Mouse (Mus musculus) forebrain, embryonic 12.5 days (tissue): ENCODE measurements around the gene Aagab. TPM values are rescaled to one million over a fixed set of nuclear protein-coding genes. Genes with fewer than 3 reads are reported as not detected.

Experiments
- ATAC-seq: fragments of 200-750 bp; cut with Nextera tagmentation; 2 replicates; pipeline ENCODE4 v1.8.0; 2017; ENCODE audit warnings: moderate TSS enrichment; ENCODE audit not compliant: low FRiP score
- H3K27ac ChIP-seq: fragments of 300-500 bp; sonication (generic); 2 replicates; pipeline ENCODE4 v1.5.1; 2016; ENCODE audit warnings: mild to moderate bottlenecking
- H3K27me3 ChIP-seq: fragments of 300-500 bp; sonication (generic); 2 replicates; pipeline ENCODE4 v1.6.1; 2016; ENCODE audit warnings: mild to moderate bottlenecking
- H3K36me3 ChIP-seq: fragments of 300-500 bp; sonication (generic); replicated peaks from 2 replicates; pipeline ENCODE4 v1.6.1; 2016; ENCODE audit warnings: mild to moderate bottlenecking
- H3K4me1 ChIP-seq: fragments of 300-500 bp; sonication (generic); 2 replicates; pipeline ENCODE4 v1.6.1; 2016
- H3K4me2 ChIP-seq: fragments of 300-500 bp; sonication (generic); 2 replicates; pipeline ENCODE4 v1.6.1; 2016; ENCODE audit warnings: mild to moderate bottlenecking, moderate library complexity
- H3K4me3 ChIP-seq: fragments of 300-500 bp; sonication (generic); replicated peaks from 2 replicates; pipeline ENCODE4 v1.5.1; 2016; ENCODE audit warnings: mild to moderate bottlenecking
- H3K9ac ChIP-seq: fragments of 300-500 bp; sonication (generic); 2 replicates; pipeline ENCODE4 v1.6.1; 2016; ENCODE audit warnings: mild to moderate bottlenecking
- H3K9me3 ChIP-seq: fragments of 300-500 bp; sonication (generic); 2 replicates; pipeline ENCODE4 v1.6.1; 2016
- WGBS: fragments of 180-500 bp; shearing (Covaris S2); methylation state at CpG from one replicate; pipeline ENCODE4 v1.1.7; 2016; 5-methylcytosine and 5-hydroxymethylcytosine counted together
- polyA plus RNA-seq: library from polyadenylated mRNA; unstranded; fragments of >200 nt; fragmentation: Nextera tagmentation; extraction: Ambion mirVana; gene quantifications from 2 replicates; pipeline ENCODE4 v1.2.1, GENCODE M21; 2016

The Aagab gene
- polyA plus RNA-seq, 1 experiment from 2014 or later, result 50.4 TPM

DNA sequence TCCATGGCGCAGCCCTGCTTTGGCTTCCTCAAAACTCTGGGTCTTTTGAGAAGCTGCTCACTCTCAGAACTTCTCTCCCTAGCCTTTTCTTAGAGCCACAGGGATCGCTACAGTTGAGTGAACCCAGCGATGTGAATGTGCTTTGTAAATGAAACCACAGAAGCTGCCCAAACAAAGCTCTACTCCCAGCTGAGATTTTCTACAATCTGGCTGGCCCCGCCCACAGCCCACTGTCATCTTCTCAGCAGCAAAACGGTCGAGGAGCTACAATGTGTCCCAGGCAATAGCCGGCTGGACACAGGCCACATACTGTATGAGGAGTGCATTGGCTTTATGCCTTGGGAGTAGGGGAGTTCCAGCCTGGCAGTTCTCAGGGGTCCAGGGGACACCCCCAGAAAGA, 51.2 kb downstream of the Aagab start:
- peaks cover 28% of the 10 kb centered on the region for H3K4me1 ChIP-seq
- no peaks in the 10 kb centered on the region for H3K9me3 ChIP-seq
- H3K4me3 ChIP-seq, result no peak overlapping the region
- WGBS, result 16% methylated on average over 7 of the region's 7 CpGs
- no peak overlapping the region for H3K4me2 ChIP-seq
- H3K36me3 ChIP-seq, result peaks cover 58% of the 10 kb centered on the region
- peak overlapping the region; percentile 77 for H3K27ac ChIP-seq
- ATAC-seq, result no peak
- no peak overlapping the region for H3K9ac ChIP-seq
- H3K27me3 ChIP-seq, result no peaks in the 10 kb centered on the region

DNA sequence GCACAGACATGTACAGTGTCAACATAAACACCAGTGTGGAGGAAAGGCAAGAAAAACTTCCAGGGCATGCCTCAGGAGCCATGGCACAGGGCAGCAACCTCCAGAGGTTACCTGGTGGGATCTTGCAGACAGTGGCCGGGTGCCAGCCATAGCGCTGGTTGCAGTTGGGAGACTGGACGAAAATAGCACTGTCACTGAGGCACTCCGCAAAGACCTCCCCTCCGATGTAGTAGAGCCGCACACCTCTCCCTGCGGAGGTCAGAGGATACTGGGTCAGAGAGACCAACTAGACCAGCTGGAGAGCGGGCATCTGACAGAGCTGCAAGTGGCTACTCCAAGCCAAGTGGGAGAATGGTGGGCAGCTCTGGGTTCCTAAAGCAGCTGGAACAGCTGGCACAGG, 52.1 kb downstream of the Aagab start:
- ATAC-seq, result no peak
- H3K9me3 ChIP-seq, result no peaks in the 10 kb centered on the region
- peaks cover 28% of the 10 kb centered on the region for H3K4me1 ChIP-seq

DNA sequence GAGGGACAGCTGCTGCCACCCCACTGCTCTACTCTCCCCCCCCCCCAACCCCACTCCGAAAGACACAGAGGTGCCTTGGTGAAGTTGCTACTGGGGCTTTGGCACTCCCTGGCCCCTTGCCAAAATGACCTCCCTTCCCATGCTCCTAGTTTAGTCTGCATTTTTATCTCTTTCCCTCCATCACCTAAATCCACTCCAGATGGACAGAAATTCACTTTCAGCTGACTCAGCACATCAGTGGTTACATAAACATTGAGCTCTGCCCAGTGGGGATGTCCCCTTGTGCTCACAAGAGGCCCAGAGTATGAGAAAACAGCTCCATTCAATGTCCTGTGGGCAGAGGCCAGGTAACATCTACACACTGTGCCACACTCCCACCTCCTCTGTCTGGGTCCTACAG, 52.6 kb downstream of the Aagab start:
- H3K27ac ChIP-seq, result no peak overlapping the region

More for the DNA sequence above, 52.1 kb downstream of the Aagab start:
- Histone ChIP-seq H3K9ac (no peak overlapping the region), H3K27me3 (no peaks in the 10 kb centered on the region), H3K27ac (no peak overlapping the region), H3K4me3 (no peak overlapping the region), H3K4me2 (no peak overlapping the region), H3K36me3 (peaks cover 49% of the 10 kb centered on the region)
- 94% methylated on average over 8 of the region's 8 CpGs for WGBS

DNA sequence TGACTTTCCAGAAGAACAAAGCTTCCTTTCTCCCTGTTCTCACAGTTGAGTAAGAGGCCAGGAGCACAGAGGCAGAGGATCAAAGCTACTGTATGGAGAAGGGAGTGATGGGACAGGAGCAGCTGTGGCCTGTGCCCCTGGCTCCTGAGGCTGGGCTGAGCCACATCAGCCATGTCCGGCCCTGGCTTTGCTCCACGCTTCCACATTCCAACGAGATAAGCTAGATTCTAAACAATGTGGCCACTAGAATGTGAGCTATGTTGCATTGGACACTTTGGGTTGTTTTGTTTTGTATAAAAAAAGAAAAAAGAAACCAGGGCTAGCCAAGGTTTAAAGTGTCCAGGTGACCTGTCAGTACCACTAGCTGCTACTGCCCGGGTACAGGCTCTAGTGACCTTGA, 54.7 kb downstream of the Aagab start:
- Histone ChIP-seq H3K4me1 (peaks cover 28% of the 10 kb centered on the region), H3K9me3 (no peaks in the 10 kb centered on the region), H3K36me3 (peaks cover 41% of the 10 kb centered on the region), H3K27me3 (no peaks in the 10 kb centered on the region), H3K9ac (no peak overlapping the region), H3K27ac (no peak overlapping the region), H3K4me2 (no peak overlapping the region), H3K4me3 (no peak overlapping the region)
- WGBS, result 77% methylated on average over 4 of the region's 4 CpGs
- ATAC-seq, result no peak

More for the DNA sequence above, 52.6 kb downstream of the Aagab start:
- Histone ChIP-seq H3K36me3 (peaks cover 47% of the 10 kb centered on the region), H3K27me3 (no peaks in the 10 kb centered on the region), H3K4me3 (no peak overlapping the region), H3K4me1 (peaks cover 28% of the 10 kb centered on the region), H3K9me3 (no peaks in the 10 kb centered on the region), H3K4me2 (no peak overlapping the region), H3K9ac (no peak overlapping the region)
- ATAC-seq, result no peak
- 50% methylated on average over 1 of the region's 1 CpGs for WGBS

DNA sequence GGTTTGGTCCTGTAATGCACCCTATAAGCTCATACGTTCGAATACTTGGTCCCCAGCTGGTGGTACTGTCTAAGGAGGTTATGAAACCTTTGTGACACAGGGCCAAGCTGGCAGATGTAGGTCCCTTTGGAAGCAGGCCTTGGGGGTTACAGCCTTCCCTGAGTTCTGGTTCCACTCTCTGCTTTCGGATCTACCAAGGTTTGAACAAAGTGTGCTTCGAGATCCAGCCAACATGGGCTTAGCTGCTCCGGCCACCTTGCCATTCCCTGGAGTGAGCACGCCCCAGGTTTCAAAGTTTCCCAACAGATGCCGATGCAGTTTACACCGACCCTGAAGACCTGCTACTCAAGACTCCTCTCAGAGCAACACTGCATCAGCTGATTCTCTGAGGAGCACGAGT, 56.0 kb downstream of the Aagab start:
- 0 out of 2 replicates have a peak overlapping the region, but pooled peaks have one; percentile 5 for H3K27ac ChIP-seq
- peaks cover 19% of the 10 kb centered on the region for H3K4me1 ChIP-seq
- no peak overlapping the region for H3K4me2 ChIP-seq
- H3K9ac ChIP-seq, result no peak overlapping the region
- H3K9me3 ChIP-seq, result no peaks in the 10 kb centered on the region
- no peak overlapping the region for H3K4me3 ChIP-seq
- H3K36me3 ChIP-seq, result peaks cover 41% of the 10 kb centered on the region
- no peaks in the 10 kb centered on the region for H3K27me3 ChIP-seq
- ATAC-seq, result no peak
- 86% methylated on average over 9 of the region's 9 CpGs for WGBS

DNA sequence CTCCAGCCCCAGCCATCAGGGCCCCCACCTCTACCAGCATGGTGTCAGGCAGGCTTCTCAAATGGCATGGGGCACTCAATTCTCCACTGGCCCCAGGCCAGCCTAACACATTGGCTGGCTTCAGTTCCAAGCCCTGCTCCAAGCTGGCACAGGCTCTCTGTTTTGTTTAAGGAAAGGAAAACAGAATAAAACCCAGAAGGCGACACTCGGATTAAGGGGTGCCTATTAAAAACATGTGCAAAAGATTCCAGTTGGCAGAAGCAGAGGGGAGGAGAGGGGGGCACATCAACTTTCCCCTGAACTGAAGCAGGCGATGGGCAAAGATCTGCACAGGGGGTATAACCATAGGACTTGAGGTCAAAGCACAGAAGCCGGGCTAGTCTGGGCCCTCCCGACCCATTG, 56.5 kb downstream of the Aagab start:
- Histone ChIP-seq H3K27me3 (no peaks in the 10 kb centered on the region), H3K9me3 (no peaks in the 10 kb centered on the region), H3K4me1 (peaks cover 17% of the 10 kb centered on the region), H3K27ac (0 out of 2 replicates have a peak overlapping the region, but pooled peaks have one; percentile 5), H3K4me2 (no peak overlapping the region), H3K36me3 (peaks cover 46% of the 10 kb centered on the region), H3K9ac (no peak overlapping the region), H3K4me3 (no peak overlapping the region)
- no peak for ATAC-seq
- WGBS, result 79% methylated on average over 5 of the region's 5 CpGs

DNA sequence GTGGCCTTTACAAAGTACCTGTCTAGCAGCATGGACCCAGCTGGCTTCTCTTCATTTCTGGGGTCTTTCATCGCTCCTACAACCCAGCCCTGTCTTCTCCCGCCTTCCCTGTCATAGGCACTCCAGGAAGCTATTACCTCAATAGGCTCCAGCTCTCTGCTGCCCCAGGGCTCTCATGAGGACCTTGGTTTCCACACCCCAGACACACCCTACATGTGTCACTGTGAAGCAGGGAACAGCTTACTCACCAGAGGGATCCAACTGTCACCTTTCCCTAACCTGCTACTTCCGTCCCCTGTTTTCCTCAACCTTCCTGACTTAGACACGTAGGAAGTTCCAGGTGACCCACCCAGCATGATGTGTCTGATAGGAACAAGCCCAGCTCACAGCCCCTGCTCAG, 57.6 kb downstream of the Aagab start:
- H3K27ac ChIP-seq, result no peak overlapping the region
- 95% methylated on average over 4 of the region's 4 CpGs for WGBS
- H3K4me1 ChIP-seq, result peaks cover 17% of the 10 kb centered on the region
- no peaks in the 10 kb centered on the region for H3K9me3 ChIP-seq
- no peak overlapping the region for H3K9ac ChIP-seq
- ATAC-seq, result no peak
- H3K36me3 ChIP-seq, result peaks cover 45% of the 10 kb centered on the region
- H3K4me3 ChIP-seq, result no peak overlapping the region
- H3K27me3 ChIP-seq, result no peaks in the 10 kb centered on the region
- H3K4me2 ChIP-seq, result no peak overlapping the region

DNA sequence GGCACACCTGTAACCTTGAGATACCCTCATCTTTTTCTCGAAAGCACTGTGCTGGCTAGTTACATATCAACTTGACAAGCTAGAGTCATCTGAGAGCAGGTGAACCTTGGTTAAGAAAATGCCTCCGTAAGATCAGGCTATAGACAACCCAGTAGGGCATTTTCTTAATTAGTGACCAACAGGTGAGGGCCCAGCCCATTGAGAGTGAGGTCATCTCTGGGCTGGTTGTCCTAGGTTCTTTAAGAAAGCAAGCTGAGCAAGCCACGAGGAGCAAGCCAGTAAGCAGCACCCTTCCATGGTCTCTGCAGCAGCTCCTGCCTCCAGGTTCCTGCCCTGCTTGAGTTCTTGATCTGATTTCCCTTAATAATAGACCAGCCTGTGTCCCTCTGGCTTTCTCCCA, 58.2 kb downstream of the Aagab start:
- Histone ChIP-seq H3K27me3 (no peaks in the 10 kb centered on the region), H3K36me3 (peaks cover 41% of the 10 kb centered on the region), H3K4me1 (peaks cover 19% of the 10 kb centered on the region), H3K27ac (no peak overlapping the region), H3K4me3 (no peak overlapping the region), H3K9me3 (no peaks in the 10 kb centered on the region), H3K9ac (no peak overlapping the region), H3K4me2 (no peak overlapping the region)
- no peak for ATAC-seq
- 89% methylated on average over 3 of the region's 3 CpGs for WGBS

DNA sequence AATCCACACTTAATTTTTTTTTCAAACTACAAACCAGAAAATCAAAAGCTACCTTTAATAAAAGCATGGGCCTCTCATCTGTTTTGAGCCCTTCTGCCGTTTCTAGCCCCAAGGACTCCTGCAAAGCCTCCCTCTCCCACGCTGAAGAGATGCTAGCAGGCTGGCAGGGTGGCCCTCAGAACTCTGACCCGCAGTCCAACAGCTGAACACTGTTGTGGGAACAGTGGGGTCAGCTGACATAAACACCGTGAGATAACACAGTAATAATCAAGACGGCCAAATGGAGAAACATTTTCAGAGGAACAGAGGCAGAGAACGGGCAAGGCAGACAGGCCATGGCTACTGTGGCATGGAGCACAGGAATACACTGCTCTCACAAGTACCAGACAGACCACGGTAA, 60.3 kb downstream of the Aagab start:
- Histone ChIP-seq H3K9ac (no peak overlapping the region), H3K27me3 (no peaks in the 10 kb centered on the region), H3K4me1 (peaks cover 37% of the 10 kb centered on the region), H3K4me3 (no peak overlapping the region), H3K9me3 (no peaks in the 10 kb centered on the region), H3K4me2 (no peak overlapping the region), H3K27ac (no peak overlapping the region), H3K36me3 (peaks cover 41% of the 10 kb centered on the region)
- no peak for ATAC-seq
- WGBS, result 84% methylated on average over 7 of the region's 7 CpGs

DNA sequence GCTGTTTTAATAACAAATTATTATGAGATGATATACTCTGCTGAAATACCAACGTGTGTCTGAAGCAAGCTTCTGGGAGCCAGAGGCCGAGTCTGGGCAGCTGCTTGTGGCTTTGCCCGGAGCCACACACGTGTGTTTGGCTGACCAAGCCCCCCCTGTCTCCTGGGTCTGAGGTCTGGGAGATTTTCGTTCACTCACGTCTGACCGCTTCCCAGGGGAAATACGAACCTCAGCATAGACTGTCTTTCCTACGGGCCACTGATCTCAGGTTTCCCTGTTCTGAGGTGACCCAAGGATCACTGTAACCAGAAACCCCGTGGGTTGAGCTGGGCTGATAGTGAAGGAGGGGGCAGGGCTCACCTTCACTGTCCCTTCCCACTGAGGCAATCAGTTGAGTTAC, 60.8 kb downstream of the Aagab start:
- ATAC-seq, result no peak
- WGBS, result 70% methylated on average over 10 of the region's 10 CpGs
- Histone ChIP-seq H3K9me3 (no peaks in the 10 kb centered on the region), H3K4me1 (peaks cover 42% of the 10 kb centered on the region), H3K27ac (no peak overlapping the region), H3K9ac (no peak overlapping the region), H3K4me3 (no peak overlapping the region), H3K4me2 (no peak overlapping the region), H3K36me3 (peaks cover 41% of the 10 kb centered on the region), H3K27me3 (no peaks in the 10 kb centered on the region)

DNA sequence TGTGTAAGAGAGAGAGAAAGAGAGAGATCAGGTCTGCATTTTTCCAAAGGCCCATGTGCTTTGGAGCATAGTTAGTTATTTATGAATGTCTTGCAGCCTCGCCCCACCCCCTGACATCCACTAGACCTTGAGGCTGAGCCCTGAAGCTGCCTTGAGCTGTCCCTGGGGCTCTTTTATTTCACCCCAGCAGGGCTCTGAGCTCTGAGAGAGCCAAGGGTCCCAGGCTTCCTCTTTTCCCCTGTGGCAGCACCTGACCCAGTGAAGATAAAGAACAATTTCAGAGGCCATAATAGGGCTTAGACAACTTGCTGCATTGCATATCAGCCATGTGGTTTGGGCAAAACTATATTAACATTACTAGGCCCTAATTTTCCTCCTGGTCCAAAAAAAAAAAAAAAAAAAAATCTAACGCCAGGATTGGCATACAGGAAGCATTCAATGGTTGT, 61.9 kb downstream of the Aagab start:
- Histone ChIP-seq H3K9me3 (no peaks in the 10 kb centered on the region), H3K27ac (no peak overlapping the region), H3K27me3 (no peaks in the 10 kb centered on the region), H3K36me3 (peaks cover 41% of the 10 kb centered on the region), H3K4me3 (no peak overlapping the region), H3K4me2 (no peak overlapping the region), H3K4me1 (peaks cover 52% of the 10 kb centered on the region), H3K9ac (no peak overlapping the region)
- WGBS, result 70% methylated on average over 2 of the region's 2 CpGs
- no peak for ATAC-seq

DNA sequence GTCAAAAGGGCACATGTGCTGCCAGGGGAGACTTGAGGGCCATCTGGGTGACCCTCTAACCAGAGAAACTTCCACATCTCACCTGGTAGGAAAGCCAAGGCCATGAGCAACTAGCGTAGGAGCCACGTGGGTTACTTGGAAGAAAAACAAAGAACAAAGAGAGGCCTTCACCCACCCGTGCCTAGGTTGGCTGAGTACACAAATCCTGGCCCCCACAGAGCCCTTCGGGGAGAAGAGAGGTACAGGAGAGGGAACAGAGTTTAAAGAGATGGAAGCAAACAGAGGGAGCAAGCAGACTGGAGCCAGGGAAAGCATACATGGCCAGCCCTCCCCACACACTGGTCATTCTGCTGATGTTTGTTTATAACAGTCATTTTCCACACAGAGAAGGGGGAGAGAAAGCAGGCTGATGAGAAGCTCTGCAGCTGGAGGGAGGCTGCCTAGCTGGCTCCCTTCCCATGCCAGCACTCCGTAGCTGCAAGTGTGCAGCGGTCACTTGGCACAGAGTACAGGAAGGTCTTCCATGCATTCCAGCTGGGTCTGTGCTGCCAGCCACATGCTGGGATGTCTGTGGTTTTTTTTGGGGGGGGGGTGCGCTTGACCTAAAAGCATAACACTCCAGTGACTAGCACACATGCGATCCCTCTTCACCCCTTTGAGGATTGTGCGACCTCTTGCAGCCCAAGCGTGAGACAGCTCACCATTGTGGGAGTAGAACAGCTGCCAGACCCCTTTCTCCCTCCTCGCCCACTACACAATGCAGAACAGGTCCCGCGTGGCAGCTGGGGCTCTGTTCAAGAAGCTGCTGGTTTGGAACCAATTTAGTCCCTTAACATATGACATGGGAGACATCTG, 62.6 kb downstream of the Aagab start:
- Histone ChIP-seq H3K9ac (no peak overlapping the region), H3K4me3 (no peak overlapping the region), H3K9me3 (no peaks in the 10 kb centered on the region), H3K27me3 (no peaks in the 10 kb centered on the region), H3K36me3 (peaks cover 38% of the 10 kb centered on the region), H3K27ac (peak overlapping the region; percentile 65), H3K4me2 (no peak overlapping the region), H3K4me1 (peaks cover 52% of the 10 kb centered on the region)
- peak; percentile 49; the same call in 1 of the 2 replicates for ATAC-seq
- 40% methylated on average over 13 of the region's 13 CpGs for WGBS
